Mouse (Mus musculus) layer of hippocampus, postnatal 36 days (tissue): ENCODE data around the gene Tmem184b. TPM values are rescaled to one million over a fixed set of nuclear protein-coding genes. Genes with fewer than 3 reads are reported as not detected.

Experiments used
- DNase-seq, 2 experiments: peaks; one replicate each; pipeline ENCODE4 v3.0.0; 2022
- total RNA-seq, 2 experiments: library from RNA; stranded (reverse); gene quantifications; 2 replicates each; pipeline ENCODE4 v1.2.3; 2021

Tmem184b gene
- 10 to 100 TPM; 50.5 to 51.0 TPM for total RNA-seq

- peak; percentile 87 to 90 for DNase-seq
Measured at GRCm38 (mm10) chr15:79402836-79403762, at the start of gene Tmem184b. TSS of gene Tmem184b (minus strand) at chr15:79403569.

GRCm38 (mm10) chr15:79448041-79448440 lies 44.7 kb upstream of the Tmem184b start:
- no peak for DNase-seq

GRCm38 (mm10) chr15:79445786-79446654 lies 42.7 kb upstream of the Tmem184b start:
- no peak for DNase-seq

- DNase-seq = no peak
Measured at GRCm38 (mm10) chr15:79443856-79444410, 40.6 kb upstream of the Tmem184b start.

- DNase-seq = no peak
Measured at GRCm38 (mm10) chr15:79442961-79443518, 39.7 kb upstream of the Tmem184b start.

GRCm38 (mm10) chr15:79442257-79442611 lies 38.9 kb upstream of the Tmem184b start:
- no peak for DNase-seq

- DNase-seq = peak; percentile 78 to 82
Measured at GRCm38 (mm10) chr15:79441331-79442256, 38.2 kb upstream of the Tmem184b start.

- DNase-seq = no peak
Measured at GRCm38 (mm10) chr15:79440651-79441330, 37.4 kb upstream of the Tmem184b start.

GRCm38 (mm10) chr15:79440223-79440622 lies 36.9 kb upstream of the Tmem184b start:
- peak; percentile 50 to 62 for DNase-seq

- DNase-seq = no peak
Measured at GRCm38 (mm10) chr15:79439386-79439785, 36.0 kb upstream of the Tmem184b start.

- no peak for DNase-seq
Measured at GRCm38 (mm10) chr15:79438816-79439215, 35.4 kb upstream of the Tmem184b start.

GRCm38 (mm10) chr15:79438209-79438810 lies 34.9 kb upstream of the Tmem184b start:
- no peak for DNase-seq

GRCm38 (mm10) chr15:79437541-79438208 lies 34.3 kb upstream of the Tmem184b start:
- DNase-seq = no peak

GRCm38 (mm10) chr15:79436481-79436921 lies 33.1 kb upstream of the Tmem184b start:
- DNase-seq = no peak

- no peak for DNase-seq
Measured at GRCm38 (mm10) chr15:79435191-79435671, 31.9 kb upstream of the Tmem184b start.

- DNase-seq = peak in 1 of 2 experiments; percentile 44
Measured at GRCm38 (mm10) chr15:79432892-79433291, 29.5 kb upstream of the Tmem184b start.

GRCm38 (mm10) chr15:79432328-79432727 lies 29.0 kb upstream of the Tmem184b start:
- DNase-seq = no peak

GRCm38 (mm10) chr15:79431925-79432324 lies 28.6 kb upstream of the Tmem184b start:
- DNase-seq = no peak

GRCm38 (mm10) chr15:79430461-79431000 lies 27.2 kb upstream of the Tmem184b start:
- DNase-seq = no peak
